Mouse (Mus musculus): Measurements from ENCODE around the gene Glo1. TPM values are rescaled to one million over a fixed set of nuclear protein-coding genes. Genes with fewer than 3 reads are reported as not detected.

Gene Glo1
- polyA plus RNA-seq, 1 experiment from 2014 or later = 242 TPM

DNA sequence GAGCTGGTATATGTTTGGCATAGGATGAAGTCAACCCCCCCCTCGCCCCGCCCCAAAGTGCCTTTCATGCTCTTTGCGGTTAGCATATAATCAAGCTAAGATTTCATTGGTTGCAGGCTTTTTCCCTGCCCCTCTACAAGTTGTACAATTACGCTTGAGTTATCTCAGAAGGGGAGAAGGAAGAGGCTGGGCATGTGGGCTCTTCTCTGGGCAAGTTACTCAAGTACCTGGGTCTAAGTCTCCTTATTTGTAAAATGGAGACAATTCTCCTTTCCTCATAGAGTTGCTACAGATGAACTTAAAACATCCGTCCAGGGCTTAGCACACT lies 16.7 kb downstream of the Glo1 start:
- no peak for ATAC-seq (ENCODE audit: low FRiP score, low TSS enrichment)
- Histone ChIP-seq H3K4me3 (ENCODE audit: low read length) (no peak overlapping the region), H3K27me3 (ENCODE audit: control insufficient read depth, insufficient read depth, low read length) (no peaks in the 10 kb centered on the region), H3K36me3 (ENCODE audit: control insufficient read depth, insufficient read depth, low read length) (no peaks in the 10 kb centered on the region), H3K27ac (ENCODE audit: low read depth, low read length) (no peak overlapping the region), H3K4me1 (ENCODE audit: control insufficient read depth, insufficient read depth, low read length) (peaks cover 11% of the 10 kb centered on the region), H3K9me3 (ENCODE audit: control insufficient read depth, low read length) (no peaks in the 10 kb centered on the region), H3K4me2 (replicated peaks; ENCODE audit: low read depth, low read length) (no peak overlapping the region), H3K9ac (ENCODE audit: low read depth, low read length) (no peak overlapping the region)
- 98% methylated on average over 5 of the region's 5 CpGs for WGBS

DNA sequence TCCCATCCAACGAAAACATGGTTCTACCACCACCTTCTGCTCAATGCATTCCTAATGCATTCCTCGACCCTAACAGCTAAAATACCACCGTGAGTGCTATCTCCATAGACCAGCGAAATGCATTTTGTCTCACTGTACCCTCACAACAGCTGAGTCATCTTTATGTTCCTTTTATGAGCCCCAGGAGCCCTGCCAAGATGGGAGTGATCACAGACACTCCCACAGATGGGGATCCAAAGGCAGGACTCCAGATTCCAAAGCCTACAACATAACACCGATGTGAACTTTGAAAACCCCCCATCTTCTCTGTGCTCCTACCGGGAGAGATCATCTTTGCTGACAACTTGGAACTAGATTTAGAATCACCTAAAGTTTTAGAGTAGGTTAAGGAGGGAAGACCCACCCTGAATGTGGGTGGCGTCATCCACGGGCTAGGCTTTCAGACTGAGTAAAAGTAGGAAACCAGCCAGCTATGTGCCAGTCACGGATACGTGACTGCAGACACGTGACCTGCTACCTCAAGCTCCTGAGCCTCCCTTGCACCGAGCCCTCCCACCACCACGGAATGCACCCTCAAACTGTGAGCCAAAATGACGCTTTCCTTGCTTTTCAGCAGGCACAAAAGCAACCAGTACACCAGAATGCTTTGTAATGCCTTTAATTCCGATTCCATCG lies 17.2 kb downstream of the Glo1 start:
- 75% methylated on average over 16 of the region's 16 CpGs for WGBS
- Histone ChIP-seq H3K4me2 (replicated peaks; ENCODE audit: low read depth, low read length) (no peak overlapping the region), H3K27me3 (ENCODE audit: control insufficient read depth, insufficient read depth, low read length) (no peaks in the 10 kb centered on the region), H3K9me3 (ENCODE audit: control insufficient read depth, low read length) (no peaks in the 10 kb centered on the region), H3K9ac (ENCODE audit: low read depth, low read length) (no peak overlapping the region), H3K36me3 (ENCODE audit: control insufficient read depth, insufficient read depth, low read length) (no peaks in the 10 kb centered on the region), H3K27ac (ENCODE audit: low read depth, low read length) (no peak overlapping the region), H3K4me1 (ENCODE audit: control insufficient read depth, insufficient read depth, low read length) (peaks cover 11% of the 10 kb centered on the region), H3K4me3 (ENCODE audit: low read length) (no peak overlapping the region)
- no peak for ATAC-seq (ENCODE audit: low FRiP score, low TSS enrichment)

DNA sequence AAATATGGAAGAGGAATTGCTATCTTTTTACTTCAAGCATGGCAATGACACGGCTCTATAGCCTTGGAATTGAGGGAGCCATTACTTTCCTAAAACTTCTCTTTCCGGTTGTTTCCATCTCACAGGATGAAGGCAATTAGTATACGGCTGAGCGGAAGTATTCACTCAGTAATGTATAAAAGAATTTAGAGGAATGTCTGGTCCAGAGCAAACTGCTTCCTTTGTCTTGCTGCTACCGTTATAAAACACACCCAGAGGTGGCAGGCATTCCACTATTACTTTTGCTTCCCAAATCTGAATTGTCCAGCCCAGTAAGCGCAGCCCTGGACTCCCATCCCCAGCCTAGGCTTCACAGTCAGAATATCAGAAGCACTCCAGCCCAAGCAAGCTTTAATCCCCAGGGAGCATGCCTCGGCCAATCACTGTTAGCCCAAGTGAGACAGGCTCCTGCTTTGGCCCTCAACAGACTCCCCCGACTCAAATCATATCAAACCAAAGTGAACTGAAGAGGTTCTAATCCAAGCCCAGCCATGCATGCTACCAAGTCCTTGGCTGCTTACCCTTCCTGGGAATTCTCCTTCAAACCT lies 18.7 kb downstream of the Glo1 start:
- Histone ChIP-seq H3K9me3 (ENCODE audit: control insufficient read depth, low read length) (no peaks in the 10 kb centered on the region), H3K4me2 (replicated peaks; ENCODE audit: low read depth, low read length) (no peak overlapping the region), H3K9ac (ENCODE audit: low read depth, low read length) (no peak overlapping the region), H3K4me1 (ENCODE audit: control insufficient read depth, insufficient read depth, low read length) (peaks cover 11% of the 10 kb centered on the region), H3K27ac (ENCODE audit: low read depth, low read length) (no peak overlapping the region), H3K4me3 (ENCODE audit: low read length) (no peak overlapping the region), H3K36me3 (ENCODE audit: control insufficient read depth, insufficient read depth, low read length) (peaks cover 8% of the 10 kb centered on the region; the same call in 1 of the 2 replicates), H3K27me3 (ENCODE audit: control insufficient read depth, insufficient read depth, low read length) (no peaks in the 10 kb centered on the region)
- WGBS = 66% methylated on average over 8 of the region's 8 CpGs
- ATAC-seq (ENCODE audit: low FRiP score, low TSS enrichment) = no peak

DNA sequence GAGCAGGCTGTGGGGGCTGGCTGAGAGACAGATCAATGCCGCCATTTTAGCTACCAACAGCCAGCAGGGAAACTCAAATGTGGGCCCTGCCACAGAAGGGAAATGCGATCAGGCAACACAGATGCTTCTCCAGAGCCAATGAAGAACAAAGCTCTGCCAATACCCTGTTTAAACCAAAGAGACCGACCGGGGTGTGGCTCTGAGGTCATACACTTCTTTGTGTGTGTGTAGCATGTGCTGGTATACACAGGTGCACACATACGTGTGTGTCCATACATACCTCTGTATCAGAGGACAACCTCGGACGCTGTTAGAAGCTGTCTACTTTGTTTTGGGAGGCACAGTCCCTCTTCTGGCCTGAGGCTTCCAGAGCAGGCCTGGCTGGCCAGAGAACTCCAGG lies 19.3 kb downstream of the Glo1 start:
- Histone ChIP-seq H3K27me3 (ENCODE audit: control insufficient read depth, insufficient read depth, low read length) (no peaks in the 10 kb centered on the region), H3K4me1 (ENCODE audit: control insufficient read depth, insufficient read depth, low read length) (peaks cover 11% of the 10 kb centered on the region), H3K27ac (ENCODE audit: low read depth, low read length) (no peak overlapping the region), H3K36me3 (ENCODE audit: control insufficient read depth, insufficient read depth, low read length) (peaks cover 13% of the 10 kb centered on the region), H3K9ac (ENCODE audit: low read depth, low read length) (no peak overlapping the region), H3K4me2 (replicated peaks; ENCODE audit: low read depth, low read length) (no peak overlapping the region), H3K9me3 (ENCODE audit: control insufficient read depth, low read length) (no peaks in the 10 kb centered on the region), H3K4me3 (ENCODE audit: low read length) (no peak overlapping the region)
- ATAC-seq (ENCODE audit: low FRiP score, low TSS enrichment) = no peak
- WGBS = 91% methylated on average over 7 of the region's 7 CpGs

DNA sequence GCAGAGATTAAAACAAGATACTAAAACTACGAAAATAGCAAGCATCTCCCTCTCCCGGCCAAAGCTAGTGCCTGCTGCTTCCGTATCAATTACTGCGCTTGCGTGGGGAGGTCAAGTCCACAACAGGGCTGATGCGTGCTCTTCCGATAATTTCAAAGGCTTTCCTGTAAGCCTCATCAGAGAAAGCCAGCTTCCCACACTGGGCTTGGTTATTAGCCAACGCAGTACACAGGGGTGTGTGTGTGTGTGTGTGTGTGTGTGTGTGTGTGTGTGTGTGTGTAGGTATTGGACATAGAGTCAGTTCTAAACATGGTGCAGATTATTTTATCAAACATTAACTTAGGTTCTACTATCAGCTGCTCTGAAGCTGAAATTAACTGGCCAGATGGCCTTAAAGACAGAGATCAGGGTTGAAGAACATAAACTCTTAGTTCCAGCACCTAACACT lies 20.0 kb downstream of the Glo1 start:
- H3K9ac ChIP-seq (ENCODE audit: low read depth, low read length) = no peak overlapping the region
- H3K4me1 ChIP-seq (ENCODE audit: control insufficient read depth, insufficient read depth, low read length) = peaks cover 11% of the 10 kb centered on the region
- H3K4me3 ChIP-seq (ENCODE audit: low read length) = no peak overlapping the region
- no peak overlapping the region for H3K27ac ChIP-seq (ENCODE audit: low read depth, low read length)
- no peaks in the 10 kb centered on the region for H3K27me3 ChIP-seq (ENCODE audit: control insufficient read depth, insufficient read depth, low read length)
- H3K36me3 ChIP-seq (ENCODE audit: control insufficient read depth, insufficient read depth, low read length) = peaks cover 20% of the 10 kb centered on the region
- 88% methylated on average over 8 of the region's 8 CpGs for WGBS
- H3K9me3 ChIP-seq (ENCODE audit: control insufficient read depth, low read length) = no peaks in the 10 kb centered on the region
- ATAC-seq (ENCODE audit: low FRiP score, low TSS enrichment) = no peak
- no peak overlapping the region for H3K4me2 ChIP-seq (replicated peaks; ENCODE audit: low read depth, low read length)

DNA sequence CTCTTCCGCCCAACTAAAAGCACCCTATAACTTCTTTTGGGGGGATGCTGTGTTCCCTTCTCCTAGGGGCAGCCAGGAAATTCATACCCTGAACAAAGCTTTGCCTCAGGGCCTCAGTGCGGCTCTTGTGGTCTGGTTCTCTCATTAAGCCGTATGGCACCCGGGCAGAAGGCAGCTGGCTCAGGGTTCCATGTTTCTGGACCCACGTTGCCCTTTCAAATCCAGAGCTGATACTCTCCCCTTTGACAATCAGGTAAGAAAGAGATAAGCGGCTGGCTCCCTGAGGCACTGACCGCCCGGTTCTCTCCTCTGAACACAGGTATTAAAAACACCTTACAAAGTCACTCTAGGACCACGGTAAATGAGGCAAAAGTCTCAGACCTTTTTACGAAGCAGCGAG lies 20.5 kb downstream of the Glo1 start:
- no peak overlapping the region for H3K9ac ChIP-seq (ENCODE audit: low read depth, low read length)
- ATAC-seq (ENCODE audit: low FRiP score, low TSS enrichment) = no peak
- no peak overlapping the region for H3K4me3 ChIP-seq (ENCODE audit: low read length)
- H3K4me1 ChIP-seq (ENCODE audit: control insufficient read depth, insufficient read depth, low read length) = peaks cover 11% of the 10 kb centered on the region
- 79% methylated on average over 11 of the region's 11 CpGs for WGBS
- no peaks in the 10 kb centered on the region for H3K27me3 ChIP-seq (ENCODE audit: control insufficient read depth, insufficient read depth, low read length)
- H3K36me3 ChIP-seq (ENCODE audit: control insufficient read depth, insufficient read depth, low read length) = peaks cover 20% of the 10 kb centered on the region
- H3K9me3 ChIP-seq (ENCODE audit: control insufficient read depth, low read length) = no peaks in the 10 kb centered on the region
- no peak overlapping the region for H3K4me2 ChIP-seq (replicated peaks; ENCODE audit: low read depth, low read length)
- H3K27ac ChIP-seq (ENCODE audit: low read depth, low read length) = no peak overlapping the region

DNA sequence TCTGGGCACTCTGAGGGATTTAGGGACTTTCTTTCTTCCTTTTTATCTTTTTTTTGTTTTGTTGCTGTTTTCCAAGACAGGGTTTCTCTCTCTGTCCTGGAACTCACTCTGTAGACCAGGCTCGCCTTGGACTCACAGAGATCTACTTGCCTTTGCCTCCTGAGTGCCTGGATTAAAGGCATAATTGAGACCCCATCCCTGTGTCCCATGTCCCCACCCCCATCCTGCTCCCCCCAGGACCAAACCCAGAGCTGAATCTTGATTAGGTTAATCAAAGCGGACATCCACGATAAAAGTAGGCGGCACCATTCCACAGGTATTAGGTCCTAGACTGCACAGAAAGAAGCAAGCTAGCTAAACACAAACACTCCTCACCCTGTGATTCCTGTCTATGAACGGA lies 21.7 kb downstream of the Glo1 start:
- Histone ChIP-seq H3K4me3 (ENCODE audit: low read length) (no peak overlapping the region), H3K9ac (ENCODE audit: low read depth, low read length) (no peak overlapping the region), H3K27ac (ENCODE audit: low read depth, low read length) (no peak overlapping the region), H3K27me3 (ENCODE audit: control insufficient read depth, insufficient read depth, low read length) (no peaks in the 10 kb centered on the region), H3K4me2 (replicated peaks; ENCODE audit: low read depth, low read length) (no peak overlapping the region), H3K36me3 (ENCODE audit: control insufficient read depth, insufficient read depth, low read length) (peaks cover 22% of the 10 kb centered on the region), H3K9me3 (ENCODE audit: control insufficient read depth, low read length) (no peaks in the 10 kb centered on the region), H3K4me1 (ENCODE audit: control insufficient read depth, insufficient read depth, low read length) (peaks cover 11% of the 10 kb centered on the region)
- no peak for ATAC-seq (ENCODE audit: low FRiP score, low TSS enrichment)
- 95% methylated on average over 5 of the region's 5 CpGs for WGBS

DNA sequence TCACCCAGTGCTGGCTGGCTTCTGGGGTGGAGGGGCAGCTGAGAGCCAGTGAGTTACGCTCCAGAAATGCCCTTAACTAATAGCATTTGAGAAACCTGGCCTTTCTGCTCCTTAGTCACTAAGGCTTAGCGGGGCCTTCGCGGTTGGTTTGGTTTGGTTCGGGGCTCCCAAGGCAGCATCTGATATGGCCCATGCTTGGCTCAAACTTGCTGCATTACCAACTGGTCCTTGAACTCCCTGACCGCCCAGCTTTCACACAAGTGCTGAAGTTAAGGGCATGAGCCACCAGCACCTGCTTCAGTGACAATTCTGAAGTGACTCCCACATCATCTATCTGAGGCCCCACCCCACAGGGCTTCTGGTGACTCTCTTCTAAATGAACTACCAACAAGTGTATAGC lies 22.4 kb downstream of the Glo1 start:
- Histone ChIP-seq H3K4me2 (replicated peaks; ENCODE audit: low read depth, low read length) (no peak overlapping the region), H3K4me1 (ENCODE audit: control insufficient read depth, insufficient read depth, low read length) (peaks cover 10% of the 10 kb centered on the region), H3K27ac (ENCODE audit: low read depth, low read length) (no peak overlapping the region), H3K36me3 (ENCODE audit: control insufficient read depth, insufficient read depth, low read length) (peaks cover 22% of the 10 kb centered on the region), H3K9me3 (ENCODE audit: control insufficient read depth, low read length) (no peaks in the 10 kb centered on the region), H3K9ac (ENCODE audit: low read depth, low read length) (no peak overlapping the region), H3K27me3 (ENCODE audit: control insufficient read depth, insufficient read depth, low read length) (no peaks in the 10 kb centered on the region), H3K4me3 (ENCODE audit: low read length) (no peak overlapping the region)
- WGBS = 77% methylated on average over 6 of the region's 6 CpGs
- no peak for ATAC-seq (ENCODE audit: low FRiP score, low TSS enrichment)

DNA sequence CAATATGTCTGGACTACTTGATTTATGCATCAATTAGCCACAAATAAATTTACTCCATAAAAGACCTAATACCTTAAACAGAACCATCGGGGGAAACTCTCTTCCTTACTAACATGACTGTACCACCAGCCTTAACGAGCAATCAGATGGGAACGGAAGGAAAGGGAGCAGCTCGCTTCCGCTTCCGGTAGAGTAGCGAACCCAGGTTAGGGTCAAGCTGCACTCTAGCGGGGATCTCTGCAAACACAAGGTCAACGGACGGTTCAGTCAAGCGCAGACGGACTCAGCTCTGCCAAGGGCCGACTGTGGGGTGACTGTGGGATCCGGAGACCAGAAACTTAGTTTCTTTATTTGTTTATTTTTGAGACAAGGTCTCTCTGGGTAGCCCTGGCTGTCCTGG lies 24.5 kb downstream of the Glo1 start:
- H3K9ac ChIP-seq (ENCODE audit: low read depth, low read length) = no peak overlapping the region
- 91% methylated on average over 14 of the region's 14 CpGs for WGBS

More for the DNA sequence above, 24.5 kb downstream of the Glo1 start:
- no peak overlapping the region for H3K27ac ChIP-seq (ENCODE audit: low read depth, low read length)
- H3K36me3 ChIP-seq (ENCODE audit: control insufficient read depth, insufficient read depth, low read length) = peaks cover 37% of the 10 kb centered on the region
- no peak overlapping the region for H3K4me3 ChIP-seq (ENCODE audit: low read length)
- ATAC-seq (ENCODE audit: low FRiP score, low TSS enrichment) = no peak
- H3K4me1 ChIP-seq (ENCODE audit: control insufficient read depth, insufficient read depth, low read length) = no peaks in the 10 kb centered on the region
- no peaks in the 10 kb centered on the region for H3K9me3 ChIP-seq (ENCODE audit: control insufficient read depth, low read length)
- H3K27me3 ChIP-seq (ENCODE audit: control insufficient read depth, insufficient read depth, low read length) = no peaks in the 10 kb centered on the region
- no peak overlapping the region for H3K4me2 ChIP-seq (replicated peaks; ENCODE audit: low read depth, low read length)

Data from kidney, embryonic 14.5 days (tissue).